In genomic region chr15:95772861-95773836, GRCm38 (mm10) we compare ENCODE assay signal across 8 mouse cellular contexts. TPM values are rescaled to one million over a fixed set of nuclear protein-coding genes. Genes with fewer than 3 reads are reported as not detected.
DNase-seq lines count a peak whose midpoint lies in the region; ATAC-seq lines count a peak whose summit lies in the region.

No protein-coding gene starts in this region.

- H3K4me2 ChIP-seq in neural tube, embryonic 11.5 days (ENCODE audit: low read depth), result no peak overlapping the region

- DNase-seq in layer of hippocampus, adult 11-12 months (ENCODE audit: low spot score), result peak; percentile 54
- no peak for DNase-seq in layer of hippocampus, adult 9-11 months
- DNase-seq in MN1 (ENCODE audit: low spot score), result peak; percentile 85
- peak; percentile 75 to 77 for DNase-seq in cerebellum, postnatal 10 days
- DNase-seq in heart, postnatal 14 days, result peak; percentile 69 to 82
- DNase-seq in left cerebral cortex, postnatal 4 days, result peak; percentile 59
- peak; percentile 66 for DNase-seq in neural tube, embryonic 11.5 days (ENCODE audit: low spot score)
- peak; percentile 90 for DNase-seq in thymus, postnatal 25 days

- no peak overlapping the region for H3K27ac ChIP-seq in neural tube, embryonic 11.5 days (ENCODE audit: low read depth, low read length)

- no peak overlapping the region for H3K9ac ChIP-seq in neural tube, embryonic 11.5 days (ENCODE audit: low read length)

- no peaks in the 10 kb centered on the region for H3K27me3 ChIP-seq in neural tube, embryonic 11.5 days (ENCODE audit: control insufficient read depth, insufficient read depth, low read length)

- ATAC-seq in neural tube, embryonic 11.5 days (ENCODE audit: insufficient read depth, low FRiP score, low TSS enrichment), result no peak

- intact Hi-C loops in heart, postnatal 14 days (cut with DNase I), result loop anchor here (2.0 to 5.0 kb wide), 2 partner anchors 109 to 170 kb away; no protein-coding TSS in a partner anchor
- intact Hi-C loops in left cerebral cortex, postnatal 4 days (cut with DNase I), result no loop called here

- H3K36me3 ChIP-seq in neural tube, embryonic 11.5 days (ENCODE audit: control insufficient read depth, insufficient read depth, low read length), result no peaks in the 10 kb centered on the region

- H3K9me3 ChIP-seq in neural tube, embryonic 11.5 days (ENCODE audit: control insufficient read depth, low read length), result no peaks in the 10 kb centered on the region

- no peaks in the 10 kb centered on the region for H3K4me1 ChIP-seq in neural tube, embryonic 11.5 days (ENCODE audit: control insufficient read depth, insufficient read depth, low read length)

- 63% methylated on average over 14 of the region's 14 CpGs for WGBS in neural tube, embryonic 11.5 days

- no peak overlapping the region for H3K4me3 ChIP-seq in neural tube, embryonic 11.5 days (ENCODE audit: low read depth, low read length)

RNA-seq across cellular contexts. Expression of gene Ano6, which starts 17.5 kb away (rescaled TPM):
- 10 to 100 TPM; 38.9 to 39.7 TPM for total RNA-seq in heart, postnatal 14 days (2021)
- 10 to 100 TPM; 26.9 to 27.2 TPM for total RNA-seq in left cerebral cortex, postnatal 4 days (2021)
- polyA plus RNA-seq in neural tube, embryonic 11.5 days (2014; fragmentation: Nextera tagmentation; extraction: Ambion mirVana), result 37.5 and 40.1 TPM in 2 replicates
